Mouse (Mus musculus): ENCODE data around the gene Olfr1328. TPM values are rescaled to one million over a fixed set of nuclear protein-coding genes. Genes with fewer than 3 reads are reported as not detected.

Gene Olfr1328
- total RNA-seq (2023) = not detected

GRCm38 (mm10) chr4:118938512-118938911 lies at the start of gene Olfr1328:
TSS of gene Olfr1328 (minus strand) at chr4:118938612.

GRCm38 (mm10) chr4:118961141-118961628 lies 22.8 kb upstream of the Olfr1328 start, which contains the start of gene Lao1:
TSS of gene Lao1 (plus strand) at chr4:118961578.

GRCm38 (mm10) chr4:118917365-118917764 lies 21.0 kb downstream of the Olfr1328 start, which contains the start of gene Olfr1329:
TSS of gene Olfr1329 (minus strand) at chr4:118917465.

GRCm38 (mm10) chr4:118888297-118888696 lies 50.1 kb downstream of the Olfr1328 start, which contains the start of gene Olfr1330:
TSS of gene Olfr1330 (plus strand) at chr4:118888597.

Other genes with a start within 250 kb of the Olfr1328 start
- not detected for gene Olfr1342, start 245.9 kb downstream of the Olfr1328 start, total RNA-seq (2023)
- not detected for gene Olfr1341, start 235.1 kb downstream of the Olfr1328 start, total RNA-seq (2023)
- gene Olfr1340, start 218.5 kb downstream of the Olfr1328 start, total RNA-seq (2023) = not detected
- gene Olfr1339, start 206.4 kb downstream of the Olfr1328 start, total RNA-seq (2023) = not detected
- gene Olfr1338, start 179.9 kb downstream of the Olfr1328 start, total RNA-seq (2023) = not detected
- gene Olfr1337, start 156.0 kb downstream of the Olfr1328 start, total RNA-seq (2023) = not detected
- not detected for gene Olfr1335, start 128.7 kb downstream of the Olfr1328 start, total RNA-seq (2023)
- not detected for gene Olfr1333, start 102.3 kb downstream of the Olfr1328 start, total RNA-seq (2023)
- gene Olfr1331, start 74.0 kb downstream of the Olfr1328 start, total RNA-seq (2023) = not detected
- not detected for gene Olfr1330, start 50.0 kb downstream of the Olfr1328 start, total RNA-seq (2023)
- not detected for gene Olfr1329, start 21.1 kb downstream of the Olfr1328 start, total RNA-seq (2023)
- gene Lao1, start 23.0 kb upstream of the Olfr1328 start, total RNA-seq (2023) = not detected
- 37.1 TPM for gene Slc2a1, start 170.1 kb upstream of the Olfr1328 start, total RNA-seq (2023)
- gene Zfp691, start 235.6 kb upstream of the Olfr1328 start, total RNA-seq (2023) = 5.1 TPM

All from CD8-positive naive resting alpha-beta T cell, adult 57 days (primary cell).